Mouse (Mus musculus): ENCODE measurements around the gene Coro2b. TPM values are rescaled to one million over a fixed set of nuclear protein-coding genes. Genes with fewer than 3 reads are reported as not detected.
A peak's percentile ranks its signal among the peaks of the same experiment; 100 is the strongest.

Coro2b gene
- total RNA-seq, 2 experiments from 2014 or later: not detected

GRCm38 (mm10) chr9:62518572-62518971 is 18.3 kb downstream of the Coro2b start:
- ATAC-seq (replicated peaks; ENCODE audit: low FRiP score, poor library complexity, severe bottlenecking): no peak

GRCm38 (mm10) chr9:62517112-62517957 is 19.5 kb downstream of the Coro2b start:
- ATAC-seq (replicated peaks; ENCODE audit: low FRiP score, poor library complexity, severe bottlenecking): no peak

- no peak for ATAC-seq (replicated peaks; ENCODE audit: low FRiP score, poor library complexity, severe bottlenecking)
Observed at GRCm38 (mm10) chr9:62515138-62515537, 21.7 kb downstream of the Coro2b start.

- no peak for ATAC-seq (replicated peaks; ENCODE audit: low FRiP score, poor library complexity, severe bottlenecking)
Observed at GRCm38 (mm10) chr9:62513492-62514133, 23.2 kb downstream of the Coro2b start.

- no peak for ATAC-seq (replicated peaks; ENCODE audit: low FRiP score, poor library complexity, severe bottlenecking)
Observed at GRCm38 (mm10) chr9:62510530-62510936, 26.3 kb downstream of the Coro2b start.

- no peak for ATAC-seq (replicated peaks; ENCODE audit: low FRiP score, poor library complexity, severe bottlenecking)
Observed at GRCm38 (mm10) chr9:62509617-62510016, 27.2 kb downstream of the Coro2b start.

GRCm38 (mm10) chr9:62508740-62509524 is 27.9 kb downstream of the Coro2b start:
- no peak for ATAC-seq (replicated peaks; ENCODE audit: low FRiP score, poor library complexity, severe bottlenecking)

- no peak for ATAC-seq (replicated peaks; ENCODE audit: low FRiP score, poor library complexity, severe bottlenecking)
Observed at GRCm38 (mm10) chr9:62506467-62507067, 30.3 kb downstream of the Coro2b start.

GRCm38 (mm10) chr9:62504129-62504528 is 32.7 kb downstream of the Coro2b start:
- ATAC-seq (replicated peaks; ENCODE audit: low FRiP score, poor library complexity, severe bottlenecking): no peak

- no peak for ATAC-seq (replicated peaks; ENCODE audit: low FRiP score, poor library complexity, severe bottlenecking)
Observed at GRCm38 (mm10) chr9:62502361-62502760, 34.5 kb downstream of the Coro2b start.

- ATAC-seq (replicated peaks; ENCODE audit: low FRiP score, poor library complexity, severe bottlenecking): no peak
Observed at GRCm38 (mm10) chr9:62501566-62501965, 35.3 kb downstream of the Coro2b start.

GRCm38 (mm10) chr9:62500007-62500406 is 36.8 kb downstream of the Coro2b start:
- no peak for ATAC-seq (replicated peaks; ENCODE audit: low FRiP score, poor library complexity, severe bottlenecking)

GRCm38 (mm10) chr9:62498945-62499344 is 37.9 kb downstream of the Coro2b start:
- ATAC-seq (replicated peaks; ENCODE audit: low FRiP score, poor library complexity, severe bottlenecking): no peak

- ATAC-seq (replicated peaks; ENCODE audit: low FRiP score, poor library complexity, severe bottlenecking): no peak
Observed at GRCm38 (mm10) chr9:62497135-62498092, 39.4 kb downstream of the Coro2b start.

- ATAC-seq (replicated peaks; ENCODE audit: low FRiP score, poor library complexity, severe bottlenecking): no peak
Observed at GRCm38 (mm10) chr9:62492306-62492990, 44.4 kb downstream of the Coro2b start.

- no peak for ATAC-seq (replicated peaks; ENCODE audit: low FRiP score, poor library complexity, severe bottlenecking)
Observed at GRCm38 (mm10) chr9:62491611-62492010, 45.2 kb downstream of the Coro2b start.

GRCm38 (mm10) chr9:62491104-62491503 is 45.7 kb downstream of the Coro2b start:
- 0 out of 2 replicates have a peak, but pooled peaks have one; percentile 42 for ATAC-seq (replicated peaks; ENCODE audit: low FRiP score, poor library complexity, severe bottlenecking)

- no peak for ATAC-seq (replicated peaks; ENCODE audit: low FRiP score, poor library complexity, severe bottlenecking)
Observed at GRCm38 (mm10) chr9:62484107-62484506, 52.7 kb downstream of the Coro2b start.

All from erythroid progenitor cell, adult 5-6 weeks (primary cell).